Mouse (Mus musculus) embryo, embryonic 10.5 days (tissue): ENCODE measurements around the gene Intu.

ENCODE experiments used
- DNase-seq: peaks from one replicate; pipeline ENCODE4 v3.0.0-alpha.2; 2015; ENCODE audit warnings: low spot score

Gene Intu

DNA sequence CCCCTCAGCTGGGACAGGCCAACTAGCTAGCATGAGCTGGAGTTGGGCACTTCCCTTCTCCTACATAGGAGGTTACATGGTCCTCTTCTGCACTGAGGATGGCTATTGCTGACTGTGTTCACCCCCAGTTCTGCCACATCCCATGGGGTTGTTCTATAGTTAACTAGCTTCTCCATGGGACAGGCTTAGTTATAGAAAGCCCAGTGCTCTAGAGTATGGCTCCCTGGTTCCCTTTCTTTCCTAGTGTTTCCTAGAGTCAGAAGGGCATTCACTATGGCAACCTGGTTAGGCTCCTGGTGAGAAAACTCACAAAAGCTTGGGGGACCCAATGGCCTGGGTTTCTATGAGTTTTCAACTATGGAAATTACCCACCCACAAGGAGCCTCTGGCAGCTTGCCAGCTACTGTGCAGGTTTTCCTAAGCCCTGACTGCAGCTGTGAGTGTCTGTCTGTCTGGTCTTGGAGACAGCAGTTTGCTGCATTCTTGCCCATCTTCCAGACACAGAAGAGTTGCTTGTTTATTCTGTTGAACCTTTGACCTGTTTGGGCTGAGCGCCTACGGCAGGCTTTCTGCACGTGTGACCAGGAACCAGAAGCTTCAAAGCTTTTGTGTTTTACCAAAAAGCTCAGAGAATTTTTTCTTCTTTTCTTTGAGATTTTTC lies 154.9 kb downstream of the Intu start:
- DNase-seq, result peak; percentile 77

DNA sequence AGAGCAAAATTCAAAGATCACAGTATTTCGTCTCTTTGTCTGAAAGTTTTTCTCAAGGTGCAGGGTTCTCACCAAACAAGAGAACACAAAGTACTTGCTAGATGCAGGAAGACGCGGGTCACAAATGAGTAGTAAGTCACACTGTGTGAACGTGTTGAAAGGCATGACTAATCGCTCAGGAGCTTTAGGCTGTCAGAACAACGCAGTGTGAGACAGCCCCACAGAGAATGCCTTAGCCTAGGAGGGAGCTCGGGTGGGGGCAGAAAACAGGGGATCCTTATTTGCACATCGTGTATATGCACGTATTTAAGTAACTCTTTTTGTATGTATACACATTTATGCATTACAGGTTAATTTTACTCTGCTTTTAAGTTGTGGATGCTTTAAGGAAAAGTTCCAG lies 155.8 kb downstream of the Intu start:
- DNase-seq, result peak; percentile 75

- DNase-seq, result peak; percentile 23
Measured at GRCm38 (mm10) chr3:40687588-40687987, 156.5 kb downstream of the Intu start.

DNA sequence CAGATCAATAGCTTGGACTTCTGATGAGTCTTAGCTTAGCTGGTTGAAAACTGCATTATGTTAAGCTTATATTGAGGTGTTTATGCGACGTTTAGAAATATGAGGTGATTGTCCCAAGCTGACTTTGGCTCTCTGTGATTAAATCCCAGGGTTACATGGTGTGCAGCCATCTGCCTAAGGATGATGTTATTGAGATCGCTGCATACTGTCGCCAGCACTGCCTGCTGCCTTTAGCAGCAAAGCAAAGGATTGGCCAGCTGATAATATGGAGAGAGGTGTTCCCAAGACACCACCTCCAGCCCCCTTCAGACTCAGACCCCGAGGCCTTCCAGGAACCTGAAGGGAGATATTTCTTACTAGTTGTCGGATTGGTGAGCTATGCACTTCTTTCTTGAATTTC lies 160.5 kb downstream of the Intu start:
- no peak for DNase-seq

DNA sequence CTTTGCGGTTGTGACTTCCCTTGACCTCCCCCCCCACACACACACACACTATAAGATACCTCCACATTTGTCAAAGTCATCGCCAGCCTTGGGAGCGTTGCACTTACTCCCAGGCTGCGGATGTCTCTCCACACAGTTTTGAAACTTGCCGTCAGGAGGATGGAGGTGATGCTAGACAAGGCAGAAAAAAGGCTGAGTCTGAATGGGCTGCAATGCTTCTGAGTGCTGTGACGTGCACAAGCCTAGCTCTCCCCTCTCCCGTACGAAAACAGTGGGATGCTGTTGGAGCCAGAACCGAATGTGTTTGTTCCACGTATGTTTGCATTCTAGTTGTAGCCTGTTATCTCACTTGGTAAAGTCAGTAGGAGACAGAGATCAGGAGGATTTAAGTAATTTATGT lies 162.3 kb downstream of the Intu start:
- DNase-seq, result no peak

- DNase-seq, result no peak
Measured at GRCm38 (mm10) chr3:40693960-40694359, 162.9 kb downstream of the Intu start.

DNA sequence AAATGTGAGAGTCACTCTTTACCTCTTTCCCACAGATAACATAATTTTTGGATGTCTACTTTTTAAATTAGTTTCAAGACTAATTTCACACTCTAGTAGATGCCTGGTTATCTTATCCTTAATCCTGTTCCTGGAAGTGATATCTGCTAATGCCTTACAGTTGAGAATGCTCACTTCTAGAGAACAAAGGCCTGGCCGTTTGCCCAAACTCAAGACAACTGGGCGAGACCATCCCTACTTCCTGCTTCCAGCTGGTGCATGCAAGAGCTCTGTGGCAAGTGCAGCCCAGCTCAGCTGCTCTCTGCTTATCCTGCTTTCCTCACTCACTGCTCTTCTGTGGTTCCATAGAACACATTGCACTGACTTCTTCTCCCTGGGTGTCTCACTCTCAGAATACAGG lies 163.4 kb downstream of the Intu start:
- DNase-seq, result no peak

DNA sequence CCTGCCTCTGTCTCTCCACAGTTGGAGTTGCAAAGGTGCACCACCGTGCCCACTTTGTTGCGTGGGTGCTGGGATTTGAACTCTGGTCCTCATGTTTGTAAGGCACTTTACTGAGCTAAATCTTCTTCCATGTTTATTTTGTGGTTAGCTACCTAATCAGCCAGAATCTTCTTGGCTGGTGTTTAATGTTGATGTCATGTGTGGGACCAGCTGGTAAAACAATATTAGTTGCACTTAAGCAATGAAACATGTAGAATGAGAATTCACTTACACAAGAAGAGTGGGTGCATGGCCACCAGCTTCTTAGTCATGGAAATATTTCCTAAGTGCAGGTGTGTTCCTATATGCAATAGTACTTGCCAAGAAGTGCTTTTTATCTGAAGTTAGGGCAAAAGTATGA lies 164.1 kb downstream of the Intu start:
- DNase-seq, result no peak

DNA sequence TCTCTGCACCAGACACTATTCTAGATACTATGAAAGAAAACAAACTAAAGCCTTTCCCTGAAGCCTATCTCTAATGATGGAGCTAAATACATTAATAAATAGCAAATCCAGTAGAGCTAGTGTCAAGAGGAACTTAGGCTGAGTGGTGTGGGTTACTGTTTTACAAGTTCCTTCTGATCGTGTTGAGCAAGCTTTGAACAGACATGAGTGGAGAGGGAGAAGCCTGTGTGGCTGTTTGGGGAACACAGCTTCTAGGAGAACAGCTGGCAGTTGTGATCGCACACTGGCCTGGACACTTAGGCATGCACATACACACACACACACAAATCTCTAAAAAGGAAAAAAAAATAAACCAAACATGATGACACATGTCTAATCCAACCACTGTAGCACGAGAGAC lies 167.7 kb downstream of the Intu start:
- no peak for DNase-seq

DNA sequence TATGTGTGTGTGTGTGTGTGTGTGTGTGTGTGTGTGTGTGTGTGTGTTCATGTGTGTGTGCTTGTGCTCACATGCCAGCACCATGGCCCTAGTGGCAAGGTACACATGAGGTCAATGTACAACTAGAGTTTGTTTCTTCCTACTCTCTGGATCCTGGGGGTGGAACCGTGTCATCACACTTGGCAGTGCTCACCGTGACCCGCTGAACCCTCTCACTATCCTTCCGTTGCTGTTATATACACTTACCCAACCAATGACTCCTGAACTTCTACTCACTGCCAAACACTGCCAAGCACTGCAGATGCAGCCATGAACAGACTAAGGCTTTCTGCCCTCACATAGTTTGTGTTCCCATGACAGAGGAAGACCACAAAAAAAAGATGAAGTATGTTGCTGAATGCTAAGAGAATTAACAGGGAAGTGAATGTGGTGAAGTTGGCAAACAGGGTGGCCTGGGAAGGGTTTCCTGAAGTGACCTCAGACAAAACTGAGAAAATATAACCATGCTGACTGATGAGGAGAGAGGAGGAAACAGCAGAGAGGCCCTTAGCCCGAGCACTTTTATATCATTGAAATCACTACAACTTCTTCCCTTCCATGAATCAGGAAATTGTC lies 173.8 kb downstream of the Intu start:
- no peak for DNase-seq

DNA sequence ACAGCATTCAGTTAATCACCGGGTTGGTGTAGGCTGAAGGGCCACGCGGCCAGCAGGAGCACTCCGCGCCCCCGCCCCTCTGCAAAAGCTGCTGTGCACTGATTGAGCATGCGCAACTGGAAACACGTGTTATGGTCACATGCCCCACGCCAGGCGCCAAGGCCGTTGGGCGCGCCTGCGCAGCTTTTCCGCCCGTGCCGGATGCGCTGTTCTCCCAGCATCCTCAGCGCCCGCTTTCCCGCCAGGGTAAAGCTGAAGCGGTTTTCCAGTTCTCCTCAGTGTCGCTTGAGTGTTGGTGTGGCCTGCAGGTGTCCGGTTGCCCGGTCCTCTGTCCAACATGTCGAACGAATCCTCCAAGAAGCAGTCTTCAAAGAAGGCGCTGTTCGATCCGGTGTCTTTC lies 177.6 kb downstream of the Intu start, which contains the start of gene Slc25a31:
Slc25a31 (plus strand) TSS at position 201 of the 400 bp plus-strand sequence.
- no peak for DNase-seq

DNA sequence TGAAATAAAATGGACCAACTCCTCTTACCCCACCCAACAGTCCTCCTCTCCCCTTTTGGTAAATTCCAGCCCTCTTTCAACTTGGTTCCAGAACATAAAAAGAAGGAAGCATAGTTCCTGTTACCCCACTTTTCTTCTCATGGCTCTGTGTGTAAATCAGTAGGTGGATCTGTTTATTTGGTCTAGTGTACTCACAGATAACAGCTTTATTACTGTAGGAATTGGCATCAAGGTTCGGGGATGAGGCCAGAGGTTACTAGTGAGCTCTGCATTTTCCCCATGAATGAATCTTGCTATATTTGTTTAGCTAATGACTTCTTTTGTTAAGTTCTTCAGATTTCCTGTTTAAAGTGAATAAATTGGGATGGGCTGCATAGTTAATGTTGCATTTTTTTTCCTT lies 185.0 kb downstream of the Intu start:
- no peak for DNase-seq

DNA sequence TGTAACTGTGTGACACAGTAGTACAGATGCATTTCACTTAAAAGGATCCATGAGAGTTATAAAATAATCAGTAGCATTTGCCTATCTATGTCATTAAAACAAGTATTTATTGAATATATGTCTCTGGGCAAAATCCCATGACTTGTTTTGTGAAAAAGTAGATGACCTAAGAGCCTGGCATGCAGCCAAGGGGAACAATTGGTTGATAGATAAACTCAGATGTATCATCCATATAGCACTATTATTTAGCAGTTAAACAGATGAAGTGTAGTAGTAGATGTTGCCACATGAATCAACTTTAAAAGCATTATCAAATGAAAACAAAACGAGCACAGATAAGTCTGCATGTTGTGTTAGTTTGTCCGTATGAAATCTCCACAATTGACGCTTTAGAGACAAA lies 187.9 kb downstream of the Intu start:
- no peak for DNase-seq

DNA sequence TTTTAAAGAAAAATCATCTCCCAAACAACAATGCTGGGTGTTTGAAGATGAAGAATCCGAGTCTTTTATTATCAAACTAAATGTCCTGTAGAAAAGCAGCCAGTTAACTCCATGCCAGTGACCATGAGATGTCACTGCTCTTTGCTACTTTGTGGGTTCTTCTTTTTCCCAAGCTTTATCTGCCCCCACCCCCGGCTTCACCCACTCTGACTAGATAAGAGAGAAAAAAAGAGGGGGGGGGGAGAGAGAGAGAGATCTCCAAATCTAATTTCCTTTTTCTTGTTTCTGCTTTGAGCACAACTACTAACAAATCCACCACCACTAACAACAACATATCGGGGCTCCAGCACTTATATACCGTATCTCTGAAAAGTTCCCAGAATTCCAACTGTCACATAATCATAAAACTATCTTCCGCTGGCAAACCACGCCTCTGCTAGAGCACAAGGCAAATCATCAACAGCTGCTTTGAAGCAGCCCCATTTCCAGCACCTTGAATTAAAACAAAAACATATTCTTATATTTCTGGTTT lies 207.4 kb downstream of the Intu start:
- DNase-seq, result no peak

DNA sequence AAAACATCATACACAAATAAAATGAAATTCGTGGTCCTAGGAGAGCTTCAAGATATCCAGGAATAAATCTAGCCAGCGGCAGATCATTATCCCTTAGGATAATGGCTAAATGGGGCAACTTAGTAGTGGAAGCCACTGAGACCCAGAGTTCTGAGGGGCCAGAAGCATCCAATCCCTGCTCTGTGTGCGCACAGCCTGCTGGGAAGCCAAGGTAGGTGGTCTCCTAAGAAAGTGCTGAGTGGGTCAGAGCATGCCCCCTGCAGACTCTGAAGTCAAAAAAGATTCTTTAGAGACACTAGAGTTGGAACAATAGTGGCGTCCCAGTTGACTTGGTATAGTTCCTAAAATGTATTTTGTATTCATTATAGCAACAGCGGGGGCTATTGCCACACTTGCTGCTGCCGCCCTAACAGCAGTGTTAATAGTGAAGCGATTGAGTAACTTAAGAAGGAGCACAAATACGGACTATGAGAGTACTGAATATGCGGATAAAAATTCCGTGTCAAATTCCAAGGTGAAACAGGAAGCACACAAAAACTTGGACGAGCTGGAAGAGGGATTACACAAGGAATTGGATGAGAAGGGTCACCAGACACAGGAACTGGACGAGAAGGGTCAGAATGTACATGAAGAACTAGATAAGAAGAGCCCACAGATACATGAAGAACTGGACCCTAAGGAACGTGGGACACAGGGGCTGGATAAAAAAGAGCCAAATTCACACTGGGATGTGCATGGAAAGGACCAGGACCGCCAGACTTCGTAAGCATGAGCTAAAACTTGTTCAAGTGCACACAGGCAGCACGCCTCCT lies 213.1 kb downstream of the Intu start, which contains the start of gene Hspa4l:
Hspa4l (plus strand) TSS at position 472 of the 812 bp plus-strand sequence.
- peak; percentile 47 for DNase-seq

- peak; percentile 89 for DNase-seq
Measured at GRCm38 (mm10) chr3:40744836-40745660, 214.0 kb downstream of the Intu start.

DNA sequence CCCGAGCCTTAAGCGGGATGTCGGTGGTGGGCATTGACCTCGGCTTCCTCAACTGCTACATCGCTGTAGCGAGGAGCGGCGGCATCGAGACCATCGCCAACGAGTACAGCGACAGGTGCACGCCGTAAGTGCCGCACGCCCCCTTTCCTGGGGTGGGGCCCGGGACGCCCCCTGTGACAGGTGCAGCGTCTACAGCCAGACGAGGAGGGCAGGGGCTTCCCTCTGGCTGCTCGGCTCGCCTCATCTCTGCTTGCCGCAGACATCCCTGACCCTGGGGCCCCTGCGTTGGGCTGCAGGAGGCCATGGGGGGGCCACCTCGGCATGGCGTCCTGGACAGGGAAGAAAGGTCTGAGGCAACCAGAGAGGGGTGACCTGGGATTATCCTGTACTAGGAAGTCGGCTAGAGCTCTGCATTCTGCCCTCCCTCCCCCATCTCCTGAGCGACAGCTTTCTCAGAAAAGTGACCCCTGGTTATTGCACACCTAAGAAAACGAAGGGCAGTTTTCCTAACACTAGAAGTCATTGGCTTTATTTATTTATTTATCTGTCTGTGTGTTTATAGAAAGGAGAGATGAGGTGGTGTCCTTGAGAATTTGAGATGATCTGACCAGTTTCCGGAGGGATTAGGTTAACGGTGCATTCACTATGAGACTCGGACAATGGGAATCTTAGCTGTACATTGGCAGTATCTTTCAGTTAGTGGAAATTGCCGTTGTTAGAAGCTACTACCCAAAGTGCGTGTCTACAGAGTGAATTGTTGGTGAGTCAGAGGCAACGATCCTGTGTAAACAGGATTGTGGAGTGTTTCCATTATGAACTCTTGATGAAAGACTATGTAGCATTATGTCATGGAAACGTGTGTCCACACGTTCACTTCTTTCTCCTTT lies 214.8 kb downstream of the Intu start:
- DNase-seq, result peak; percentile 51
